Mouse (Mus musculus) erythroblast, adult 5-6 weeks (primary cell): Measurements from ENCODE around the gene Pde1b. TPM values are rescaled to one million over a fixed set of nuclear protein-coding genes. Genes with fewer than 3 reads are reported as not detected.

Experiments used
- ATAC-seq: replicated peaks from 2 replicates; pipeline ENCODE4 v1.8.0; 2016; ENCODE audit warnings: moderate number of reproducible peaks, mild to moderate bottlenecking, moderate TSS enrichment, inconsistent platforms; ENCODE audit not compliant: poor library complexity, low FRiP score, severe bottlenecking
- total RNA-seq, 2 experiments: library from RNA; stranded (forward) in 1 of 2; stranded (reverse) in 1 of 2; fragments of 150-400 nt in 1 of 2; fragments of 200-764, 138-1000 nt in 1 of 2; gene quantifications; 2 replicates each; pipeline versions ENCODE4 v1.2.3 to v1.2.4; 2015 to 2017; ENCODE audit warnings: low replicate concordance in 2 of 2

Pde1b gene
- total RNA-seq, 2 experiments from 2014 or later, result 2.0 to 4.6 TPM

- ATAC-seq, result no peak
Observed at GRCm38 (mm10) chr15:103503251-103503600, 392 bp downstream of the Pde1b start.

GRCm38 (mm10) chr15:103503660-103504059 lies 826 bp downstream of the Pde1b start:
- no peak for ATAC-seq

- ATAC-seq, result no peak
Observed at GRCm38 (mm10) chr15:103509317-103509716, 6.5 kb downstream of the Pde1b start.

DNA sequence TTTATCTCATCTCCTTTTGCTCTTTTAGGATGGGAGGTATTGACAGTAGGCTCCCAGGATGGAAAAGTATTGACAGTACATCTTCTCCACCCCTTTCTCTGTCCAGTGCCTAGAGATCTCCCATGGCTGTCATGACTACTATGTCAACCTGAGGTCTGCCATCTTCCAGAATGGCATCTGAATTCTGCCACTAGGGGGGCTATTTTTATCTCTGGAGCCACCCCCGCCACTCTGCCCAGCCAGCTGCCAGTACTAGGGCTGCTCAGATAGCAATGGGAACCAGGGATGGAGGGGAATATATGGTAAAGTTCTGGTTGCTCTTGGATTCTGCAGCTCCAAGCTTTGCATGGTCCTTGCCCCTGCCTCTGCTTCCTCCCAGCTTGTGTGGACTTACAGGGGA lies 8.8 kb downstream of the Pde1b start:
- ATAC-seq, result no peak

- no peak for ATAC-seq
Observed at GRCm38 (mm10) chr15:103513621-103514031, 10.8 kb downstream of the Pde1b start.

GRCm38 (mm10) chr15:103514119-103514518 lies 11.3 kb downstream of the Pde1b start:
- no peak for ATAC-seq

DNA sequence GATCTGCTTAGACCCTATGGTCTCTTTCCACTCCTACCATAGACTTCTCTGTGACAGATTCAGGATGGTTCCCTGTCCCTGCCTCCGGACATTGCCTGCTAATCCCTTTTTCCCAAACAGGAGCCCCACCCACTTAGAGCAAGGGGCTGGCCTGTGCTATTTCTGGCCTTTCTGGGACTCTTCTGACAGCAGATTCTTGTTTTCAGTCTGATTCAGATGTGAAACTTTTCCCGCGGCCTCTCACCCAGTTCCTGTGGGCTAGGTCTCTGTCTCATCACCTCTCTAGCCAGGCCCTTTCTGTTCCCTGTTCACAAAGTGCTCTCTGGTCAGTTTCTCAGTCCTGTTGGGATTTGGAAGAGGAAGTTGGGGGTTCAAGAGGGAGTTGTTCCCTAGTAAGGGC lies 12.1 kb downstream of the Pde1b start:
- no peak for ATAC-seq

GRCm38 (mm10) chr15:103518600-103519385 lies 16.0 kb downstream of the Pde1b start:
- ATAC-seq, result no peak

DNA sequence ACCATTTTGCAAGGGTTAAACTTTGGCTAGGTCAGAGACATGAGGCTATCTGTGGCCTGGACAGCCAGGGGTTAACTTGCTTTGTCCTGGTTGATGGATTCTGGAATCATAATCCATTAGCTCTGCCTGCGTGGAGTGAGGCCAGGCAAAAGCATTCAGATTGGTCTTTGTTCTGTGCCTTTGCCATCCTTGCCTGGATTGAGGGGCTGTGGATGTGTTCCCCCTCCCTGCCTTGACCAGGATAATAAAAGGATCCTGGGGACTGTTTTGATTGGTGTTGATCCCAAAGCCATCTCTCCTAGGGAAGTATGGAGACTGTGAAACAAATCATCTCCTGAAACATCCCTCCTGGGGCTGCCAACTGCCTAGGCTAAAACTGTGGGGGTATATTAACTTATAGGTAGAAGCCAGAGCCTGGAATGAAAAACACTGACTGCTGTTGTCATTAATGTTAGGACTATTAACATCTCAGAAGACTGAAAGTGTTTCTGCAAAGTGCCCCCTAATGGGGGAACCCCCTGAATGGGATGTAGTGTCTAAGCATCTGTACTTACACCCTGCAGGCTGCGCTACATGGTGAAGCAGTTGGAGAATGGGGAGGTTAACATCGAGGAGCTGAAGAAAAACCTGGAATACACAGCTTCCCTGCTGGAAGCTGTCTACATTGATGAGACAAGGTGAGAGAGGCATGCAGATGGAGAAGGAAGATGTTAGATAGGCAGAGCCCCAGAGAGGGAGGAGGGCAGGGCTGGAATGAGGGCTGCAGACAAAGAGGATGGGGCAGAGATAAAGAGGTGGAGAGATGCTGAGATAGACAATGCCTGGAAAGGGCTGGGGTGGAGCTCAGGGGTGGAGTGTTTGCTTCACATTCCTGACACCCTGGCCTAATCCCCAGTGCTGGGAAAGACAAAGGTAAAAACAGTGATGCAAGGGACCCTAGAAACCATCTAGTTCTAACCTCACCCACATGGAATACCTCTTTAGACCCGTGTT lies 16.8 kb downstream of the Pde1b start:
- no peak for ATAC-seq

- ATAC-seq, result no peak
Observed at GRCm38 (mm10) chr15:103522458-103523099, 19.7 kb downstream of the Pde1b start.

- no peak for ATAC-seq
Observed at GRCm38 (mm10) chr15:103523156-103523555, 20.3 kb downstream of the Pde1b start.

- peak; percentile 51; the same call in 1 of the 2 replicates for ATAC-seq
Observed at GRCm38 (mm10) chr15:103530372-103530771, 27.5 kb downstream of the Pde1b start.

GRCm38 (mm10) chr15:103534054-103534620 lies 31.3 kb downstream of the Pde1b start:
- no peak for ATAC-seq

- no peak for ATAC-seq
Observed at GRCm38 (mm10) chr15:103535030-103535429, 32.2 kb downstream of the Pde1b start.

DNA sequence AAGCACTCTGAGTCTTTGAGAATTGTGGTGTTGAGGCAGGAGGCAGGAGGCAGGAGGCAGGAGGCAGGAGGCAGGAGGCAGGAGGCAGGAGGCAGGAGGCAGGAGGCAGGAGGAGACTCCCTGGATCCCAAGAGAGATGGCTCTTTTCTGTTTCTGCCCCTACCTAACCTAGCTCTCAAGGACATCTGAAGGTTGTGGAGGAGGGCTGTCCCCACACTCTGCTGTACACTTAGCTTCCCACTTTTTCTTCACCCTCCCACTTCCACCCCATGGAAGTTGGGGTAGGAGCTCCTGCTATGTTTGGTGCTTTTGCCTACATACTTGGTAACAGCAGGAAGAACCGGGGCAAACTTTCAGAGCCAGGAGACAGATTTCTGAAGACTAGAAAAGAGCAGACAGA lies 33.0 kb downstream of the Pde1b start:
- ATAC-seq, result no peak

DNA sequence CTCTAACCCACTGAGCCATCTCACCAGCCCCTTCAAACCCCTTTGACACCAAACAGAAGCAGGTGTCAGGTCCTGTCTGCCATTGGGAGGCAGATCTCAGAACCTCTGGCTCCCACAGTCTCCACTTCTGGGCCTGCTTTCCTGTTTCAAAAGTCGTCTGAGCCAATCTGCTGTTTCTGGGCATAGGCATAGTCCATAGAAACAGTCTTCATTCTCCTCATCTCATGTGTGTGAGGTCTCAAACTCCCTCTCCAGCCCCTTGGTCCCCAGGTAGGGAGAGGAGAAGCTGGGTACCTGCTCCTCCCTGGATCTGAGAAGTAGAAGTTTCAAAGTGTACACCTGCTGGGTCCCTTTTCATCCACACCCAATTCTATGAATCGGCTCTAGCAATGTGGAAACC lies 33.6 kb downstream of the Pde1b start:
- no peak for ATAC-seq

GRCm38 (mm10) chr15:103537011-103537821 lies 34.4 kb downstream of the Pde1b start:
- ATAC-seq, result no peak

GRCm38 (mm10) chr15:103537822-103538213 lies 35.0 kb downstream of the Pde1b start, which contains the start of gene Ppp1r1a:
Gene Ppp1r1a (minus strand): TSS chr15:103538003.
- ATAC-seq, result no peak

DNA sequence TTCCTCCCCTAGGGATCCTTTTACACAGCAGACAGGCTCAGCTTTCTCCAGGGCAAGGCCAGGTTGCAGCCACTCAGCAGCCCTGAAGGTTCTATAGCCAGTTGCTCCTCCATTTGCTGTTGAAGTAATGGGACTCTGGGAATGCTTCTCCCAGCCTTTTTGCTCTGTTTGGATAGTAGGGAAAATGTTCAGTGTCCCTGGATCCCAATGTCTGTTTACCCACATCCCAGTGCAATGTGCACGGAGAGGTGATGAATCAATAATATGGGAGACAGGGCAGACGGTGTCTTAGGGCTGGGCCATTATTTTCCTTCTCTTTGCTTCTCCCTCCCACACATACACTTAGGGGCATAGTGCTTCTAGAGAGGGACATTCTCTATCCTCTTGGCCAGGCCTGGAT lies 36.4 kb downstream of the Pde1b start:
- ATAC-seq, result no peak
